Mouse (Mus musculus) WW6 (cell line): ENCODE results near the gene Vmn1r116.
"Not testable (repeated sequence)": the region's sequence is repeated elsewhere in the genome, so short reads cannot be mapped to it uniquely, and the experiment has no call there.

ENCODE experiments used
- DNase-seq: peaks from one replicate; pipeline ENCODE4 v3.0.0-alpha.2; 2013; ENCODE audit warnings: low read depth, low spot score

The Vmn1r116 gene

DNA sequence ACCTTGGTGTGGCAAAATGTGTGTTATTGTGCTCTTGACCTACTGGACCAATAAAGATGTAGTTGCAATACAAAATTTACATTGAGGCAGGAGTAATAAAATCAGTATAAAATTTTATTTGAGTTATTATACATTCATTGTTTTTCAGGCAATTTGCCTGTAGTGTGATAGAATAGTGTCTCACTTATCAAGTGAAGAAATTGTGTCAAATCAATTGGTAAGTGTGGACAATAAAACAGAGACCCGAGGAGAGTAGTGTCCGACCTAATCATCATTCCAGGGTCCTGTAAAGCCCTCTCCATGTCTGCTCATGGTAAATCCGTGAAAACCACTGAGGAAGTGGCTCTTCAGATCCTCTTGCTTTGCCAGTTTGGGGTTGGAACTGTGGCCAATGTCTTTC lies at the start of gene Vmn1r116:
Gene Vmn1r116, plus strand, starts transcription at position 301 of the 400 bp plus-strand sequence.
- DNase-seq = not testable (repeated sequence)

DNA sequence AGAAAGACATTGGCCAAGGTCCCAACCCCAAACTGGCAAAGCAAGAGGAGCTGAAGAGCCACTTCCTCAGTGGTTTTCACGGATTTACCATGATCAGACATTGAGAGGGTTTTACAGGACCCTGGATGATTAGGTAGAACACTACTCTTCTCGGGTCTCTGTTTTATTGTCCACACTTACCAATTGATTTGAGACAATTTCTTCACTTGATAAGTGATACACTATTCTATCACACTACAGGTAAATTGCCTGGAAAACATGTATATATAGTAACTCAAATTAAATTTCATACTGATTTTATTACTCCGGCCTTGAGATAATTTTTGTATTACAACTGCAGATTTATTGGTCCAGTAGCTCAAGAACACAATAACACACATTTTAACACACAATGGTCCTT lies 27.2 kb upstream of the Vmn1r116 start, which contains the start of gene Vmn1r115:
Gene Vmn1r115, minus strand, starts transcription at position 101 of the 400 bp plus-strand sequence.
- not testable (repeated sequence) for DNase-seq

DNA sequence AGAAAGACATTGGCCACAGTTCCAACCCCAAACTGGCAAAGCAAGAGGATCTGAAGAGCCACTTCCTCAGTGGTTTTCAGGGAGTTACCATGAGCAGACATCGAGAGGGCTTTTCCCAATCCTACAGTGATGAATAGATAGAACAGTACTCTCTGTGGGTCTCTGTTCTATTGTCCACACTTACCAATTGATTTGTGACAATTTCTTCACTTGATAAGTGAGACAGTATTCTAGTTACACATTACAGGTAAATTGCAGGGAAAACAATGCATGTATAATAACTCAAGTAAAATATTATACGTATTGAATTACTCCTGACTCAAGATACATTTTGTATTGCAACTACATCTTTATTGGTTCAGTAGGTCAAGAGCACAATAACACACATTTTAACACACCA lies 12.0 kb downstream of the Vmn1r116 start, which contains the start of gene Vmn1r117:
Gene Vmn1r117, minus strand, starts transcription at position 101 of the 400 bp plus-strand sequence.
- not testable (repeated sequence) for DNase-seq

DNA sequence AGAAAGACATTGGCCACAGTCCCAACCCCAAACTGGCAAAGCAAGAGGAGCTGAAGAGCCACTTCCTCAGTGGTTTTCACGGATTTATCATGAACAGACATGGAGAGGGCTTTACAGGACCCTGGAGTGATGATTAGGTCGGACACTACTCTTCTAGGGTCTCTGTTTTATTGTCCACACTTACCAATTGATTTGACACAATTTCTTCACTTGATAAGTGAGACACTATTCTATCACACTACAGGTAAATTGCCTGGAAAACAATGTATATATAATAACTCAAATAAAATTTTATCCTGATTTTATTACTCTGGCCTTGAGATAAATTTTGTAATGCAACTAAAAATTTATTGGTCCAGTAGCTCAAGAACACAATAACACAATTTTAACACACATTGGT lies 40.2 kb downstream of the Vmn1r116 start, which contains the start of gene Vmn1r118:
Gene Vmn1r118, minus strand, starts transcription at position 101 of the 400 bp plus-strand sequence.
- not testable (repeated sequence) for DNase-seq
